Mouse (Mus musculus) thymus, adult 2 months (tissue): ENCODE results near the gene Tgm5.

Source experiments
- CTCF ChIP-seq: fragments of 200-500 bp; IDR thresholded peaks from 2 replicates; pipeline ENCODE4 v1.5.1; 2012; ENCODE audit warnings: mild to moderate bottlenecking, control low read depth, low read length, moderate library complexity, borderline replicate concordance; ENCODE audit not compliant: control insufficient read depth, poor library complexity, insufficient read depth; ENCODE audit errors: extremely low read depth
- POLR2A ChIP-seq: fragments of 200-500 bp; IDR thresholded peaks from 2 replicates; pipeline ENCODE4 v1.6.1; 2012; ENCODE audit warnings: mild to moderate bottlenecking, low read length, control low read depth, moderate library complexity; ENCODE audit not compliant: control insufficient read depth, poor library complexity, insufficient read depth; ENCODE audit errors: extremely low read depth

DNA sequence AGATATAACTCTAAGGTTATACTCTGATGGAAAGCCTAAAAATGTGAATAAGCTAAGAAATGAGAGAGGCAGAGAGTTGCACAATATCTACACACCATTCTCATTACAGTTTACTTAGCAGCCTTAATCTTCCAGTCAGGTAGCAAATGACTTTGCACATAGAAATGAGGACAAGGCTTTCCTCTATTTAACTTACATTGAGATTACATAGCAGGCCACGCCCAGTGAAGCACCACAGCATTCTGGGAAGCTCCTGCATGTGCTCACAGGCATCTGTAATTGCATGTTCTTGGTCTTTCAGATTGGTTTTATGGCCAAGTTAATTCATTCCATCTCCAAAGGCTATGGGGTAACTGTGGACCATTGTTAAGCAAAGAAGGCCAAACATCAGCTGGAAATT, 47.2 kb upstream of the Tgm5 start:
- TF ChIP-seq CTCF (no peak), POLR2A (no peak)
